Mouse (Mus musculus) hindbrain, embryonic 13.5 days (tissue): ENCODE measurements around the gene Smim4. TPM values are rescaled to one million over a fixed set of nuclear protein-coding genes. Genes with fewer than 3 reads are reported as not detected.

Experiments used
- ATAC-seq: fragments of 200-750 bp; cut with Nextera tagmentation; 2 replicates; pipeline ENCODE4 v1.8.0; 2017; ENCODE audit warnings: moderate TSS enrichment; ENCODE audit not compliant: low FRiP score
- H3K27ac ChIP-seq: fragments of 300-500 bp; sonication (generic); 2 replicates; pipeline ENCODE4 v1.5.1; 2015; ENCODE audit warnings: inconsistent platforms, mild to moderate bottlenecking, moderate library complexity
- H3K27me3 ChIP-seq: fragments of 300-500 bp; sonication (generic); 2 replicates; pipeline ENCODE4 v1.6.1; 2015; ENCODE audit warnings: mild to moderate bottlenecking, inconsistent platforms
- H3K36me3 ChIP-seq: fragments of 300-500 bp; sonication (generic); 2 replicates; pipeline ENCODE4 v1.6.1; 2015; ENCODE audit warnings: mild to moderate bottlenecking, inconsistent platforms
- H3K4me1 ChIP-seq: fragments of 300-500 bp; sonication (generic); replicated peaks from 2 replicates; pipeline ENCODE4 v1.6.1; 2015; ENCODE audit warnings: inconsistent platforms
- H3K4me2 ChIP-seq: fragments of 300-500 bp; sonication (generic); 2 replicates; pipeline ENCODE4 v1.6.1; 2015; ENCODE audit warnings: inconsistent platforms, mild to moderate bottlenecking, moderate library complexity
- H3K4me3 ChIP-seq: fragments of 300-500 bp; sonication (generic); 2 replicates; pipeline ENCODE4 v1.5.1; 2015; ENCODE audit warnings: mild to moderate bottlenecking, inconsistent platforms
- H3K9ac ChIP-seq: fragments of 300-500 bp; sonication (generic); 2 replicates; pipeline ENCODE4 v1.6.1; 2015; ENCODE audit warnings: mild to moderate bottlenecking, inconsistent platforms
- H3K9me3 ChIP-seq: fragments of 300-500 bp; sonication (generic); 2 replicates; pipeline ENCODE4 v1.6.1; 2016; ENCODE audit warnings: inconsistent platforms
- WGBS: fragments of 180-500 bp; shearing (Covaris S2); methylation state at CpG from one replicate; pipeline ENCODE4 v1.1.7; 2015; 5-methylcytosine and 5-hydroxymethylcytosine counted together
- polyA plus RNA-seq: library from polyadenylated mRNA; unstranded; fragments of >200 nt; fragmentation: Nextera tagmentation; extraction: Ambion mirVana; gene quantifications from 2 replicates; pipeline ENCODE4 v1.2.1, GENCODE M21; 2015

Smim4 gene
- polyA plus RNA-seq, 1 experiment from 2014 or later: 83.2 TPM

- no peak overlapping the region for H3K27ac ChIP-seq
- WGBS: 83% methylated on average over 6 of the region's 6 CpGs
- H3K9ac ChIP-seq: no peak overlapping the region
- no peaks in the 10 kb centered on the region for H3K27me3 ChIP-seq
- H3K9me3 ChIP-seq: no peaks in the 10 kb centered on the region
- no peaks in the 10 kb centered on the region for H3K4me1 ChIP-seq
- H3K4me3 ChIP-seq: no peak overlapping the region
- no peak for ATAC-seq
- peaks cover 76% of the 10 kb centered on the region for H3K36me3 ChIP-seq
- H3K4me2 ChIP-seq: no peak overlapping the region
Observed at GRCm38 (mm10) chr14:31087433-31087832, 41.3 kb downstream of the Smim4 start.

- H3K4me2 ChIP-seq: no peak overlapping the region
- H3K9ac ChIP-seq: no peak overlapping the region
- no peaks in the 10 kb centered on the region for H3K27me3 ChIP-seq
- H3K27ac ChIP-seq: no peak overlapping the region
- no peak for ATAC-seq
- H3K9me3 ChIP-seq: no peaks in the 10 kb centered on the region
- H3K4me1 ChIP-seq: no peaks in the 10 kb centered on the region
- H3K4me3 ChIP-seq: no peak overlapping the region
- H3K36me3 ChIP-seq: peaks cover 55% of the 10 kb centered on the region
Observed at GRCm38 (mm10) chr14:31081147-31081546, 47.6 kb downstream of the Smim4 start.

GRCm38 (mm10) chr14:31079313-31080028 lies 49.3 kb downstream of the Smim4 start:
- Histone ChIP-seq H3K9ac (no peak overlapping the region), H3K4me1 (no peaks in the 10 kb centered on the region), H3K4me2 (no peak overlapping the region), H3K27ac (no peak overlapping the region), H3K27me3 (no peaks in the 10 kb centered on the region), H3K36me3 (peaks cover 60% of the 10 kb centered on the region), H3K9me3 (no peaks in the 10 kb centered on the region), H3K4me3 (no peak overlapping the region)
- ATAC-seq: no peak
- 93% methylated on average over 3 of the region's 3 CpGs for WGBS

- Histone ChIP-seq H3K27ac (no peak overlapping the region), H3K4me2 (no peak overlapping the region), H3K36me3 (peaks cover 68% of the 10 kb centered on the region), H3K4me1 (no peaks in the 10 kb centered on the region), H3K9ac (no peak overlapping the region), H3K9me3 (no peaks in the 10 kb centered on the region), H3K4me3 (no peak overlapping the region), H3K27me3 (no peaks in the 10 kb centered on the region)
- ATAC-seq: no peak
- WGBS: 92% methylated on average over 3 of the region's 3 CpGs
Observed at GRCm38 (mm10) chr14:31078597-31079208, 50.1 kb downstream of the Smim4 start.

GRCm38 (mm10) chr14:31069086-31069733 lies 59.5 kb downstream of the Smim4 start:
- Histone ChIP-seq H3K27me3 (no peaks in the 10 kb centered on the region), H3K36me3 (peaks cover 72% of the 10 kb centered on the region), H3K4me1 (no peaks in the 10 kb centered on the region), H3K9me3 (no peaks in the 10 kb centered on the region), H3K9ac (no peak overlapping the region), H3K4me2 (no peak overlapping the region), H3K4me3 (no peak overlapping the region), H3K27ac (no peak overlapping the region)
- 97% methylated on average over 4 of the region's 4 CpGs for WGBS
- no peak for ATAC-seq

GRCm38 (mm10) chr14:31062277-31062676 lies 66.5 kb downstream of the Smim4 start:
- peaks cover 67% of the 10 kb centered on the region for H3K36me3 ChIP-seq
- H3K27me3 ChIP-seq: no peaks in the 10 kb centered on the region
- H3K4me1 ChIP-seq: no peaks in the 10 kb centered on the region
- H3K9me3 ChIP-seq: no peaks in the 10 kb centered on the region
- H3K4me2 ChIP-seq: no peak overlapping the region
- no peak overlapping the region for H3K9ac ChIP-seq
- no peak for ATAC-seq
- WGBS: 70% methylated on average over 1 of the region's 1 CpGs
- no peak overlapping the region for H3K27ac ChIP-seq
- H3K4me3 ChIP-seq: no peak overlapping the region

GRCm38 (mm10) chr14:31045817-31046216 lies 82.9 kb downstream of the Smim4 start:
- no peak overlapping the region for H3K9ac ChIP-seq
- no peak for ATAC-seq
- H3K27me3 ChIP-seq: no peaks in the 10 kb centered on the region
- H3K27ac ChIP-seq: no peak overlapping the region
- H3K4me1 ChIP-seq: no peaks in the 10 kb centered on the region
- H3K9me3 ChIP-seq: no peaks in the 10 kb centered on the region
- no peak overlapping the region for H3K4me2 ChIP-seq
- no peak overlapping the region for H3K4me3 ChIP-seq
- 95% methylated on average over 1 of the region's 1 CpGs for WGBS
- peaks cover 74% of the 10 kb centered on the region for H3K36me3 ChIP-seq

GRCm38 (mm10) chr14:31045296-31045695 lies 83.5 kb downstream of the Smim4 start:
- no peak overlapping the region for H3K27ac ChIP-seq
- H3K27me3 ChIP-seq: no peaks in the 10 kb centered on the region
- ATAC-seq: no peak
- H3K4me1 ChIP-seq: no peaks in the 10 kb centered on the region
- peaks cover 71% of the 10 kb centered on the region for H3K36me3 ChIP-seq
- no peak overlapping the region for H3K9ac ChIP-seq
- H3K9me3 ChIP-seq: no peaks in the 10 kb centered on the region
- H3K4me2 ChIP-seq: no peak overlapping the region
- no peak overlapping the region for H3K4me3 ChIP-seq
- 93% methylated on average over 5 of the region's 5 CpGs for WGBS

Other genes starting within 250 kb of the Smim4 start
- 0.97 and 1.00 TPM in 2 replicates for gene Mustn1, start 249.8 kb downstream of the Smim4 start, polyA plus RNA-seq
- gene Itih4, start 242.5 kb downstream of the Smim4 start, polyA plus RNA-seq: not detected in 2 replicates
- gene Itih3, start 205.2 kb downstream of the Smim4 start, polyA plus RNA-seq: 1.0 and 1.3 TPM in 2 replicates
- gene Itih1, start 185.7 kb downstream of the Smim4 start, polyA plus RNA-seq: not detected in 2 replicates
- gene Nek4, start 177.6 kb downstream of the Smim4 start, polyA plus RNA-seq: 16.9 and 19.2 TPM in 2 replicates
- 62.8 and 66.7 TPM in 2 replicates for gene Glt8d1, start 127.6 kb downstream of the Smim4 start, polyA plus RNA-seq
- 322 and 337 TPM in 2 replicates for gene Spcs1, start 127.3 kb downstream of the Smim4 start, polyA plus RNA-seq
- gene Pbrm1, start 109.8 kb downstream of the Smim4 start, polyA plus RNA-seq: 146 and 151 TPM in 2 replicates
- 52.8 and 52.9 TPM in 2 replicates for gene Gnl3, start 109.8 kb downstream of the Smim4 start, polyA plus RNA-seq
- 273 and 282 TPM in 2 replicates for gene Nt5dc2, start 2.1 kb upstream of the Smim4 start, polyA plus RNA-seq
- 24.8 and 25.2 TPM in 2 replicates for gene Stab1, start 39.7 kb upstream of the Smim4 start, polyA plus RNA-seq
- 7.3 and 9.1 TPM in 2 replicates for gene Tnnc1, start 79.4 kb upstream of the Smim4 start, polyA plus RNA-seq
- 315 and 334 TPM in 2 replicates for gene Nisch, start 88.0 kb upstream of the Smim4 start, polyA plus RNA-seq
- 0.84 and 0.90 TPM in 2 replicates for gene Sema3g, start 88.9 kb upstream of the Smim4 start, polyA plus RNA-seq
- gene Phf7, start 122.4 kb upstream of the Smim4 start, polyA plus RNA-seq: 11.9 and 13.6 TPM in 2 replicates
- gene Bap1, start 122.5 kb upstream of the Smim4 start, polyA plus RNA-seq: 114 and 117 TPM in 2 replicates
- 4.1 and 4.6 TPM in 2 replicates for gene Dnah1, start 194.9 kb upstream of the Smim4 start, polyA plus RNA-seq
- gene Capn7, start 207.7 kb upstream of the Smim4 start, polyA plus RNA-seq: 70.5 and 76.3 TPM in 2 replicates